Mouse (Mus musculus): ENCODE measurements around the gene Klhl8. TPM values are rescaled to one million over a fixed set of nuclear protein-coding genes. Genes with fewer than 3 reads are reported as not detected.
"Not testable (repeated sequence)": the region's sequence is repeated elsewhere in the genome, so short reads cannot be mapped to it uniquely, and the experiment has no call there.

Klhl8 gene
- total RNA-seq (2021) = 10 to 100 TPM; 35.5 to 38.3 TPM
- long read RNA-seq, experiment 1, transcript Klhl8-201 (10 exons, 3,193 nt) = major isoform, 48 of 80 reads
- long read RNA-seq, experiment 1, partial matches to known transcripts = 5 of 80 reads
- long read RNA-seq, experiment 1, other reads (novel, unspliced or antisense) = 27 of 80 reads
- long read RNA-seq, experiment 2, transcript Klhl8-201 (10 exons, 3,193 nt) = major isoform, 51 of 88 reads
- long read RNA-seq, experiment 2, partial matches to known transcripts = 5 of 88 reads
- long read RNA-seq, experiment 2, other reads (novel, unspliced or antisense) = 32 of 88 reads

DNA sequence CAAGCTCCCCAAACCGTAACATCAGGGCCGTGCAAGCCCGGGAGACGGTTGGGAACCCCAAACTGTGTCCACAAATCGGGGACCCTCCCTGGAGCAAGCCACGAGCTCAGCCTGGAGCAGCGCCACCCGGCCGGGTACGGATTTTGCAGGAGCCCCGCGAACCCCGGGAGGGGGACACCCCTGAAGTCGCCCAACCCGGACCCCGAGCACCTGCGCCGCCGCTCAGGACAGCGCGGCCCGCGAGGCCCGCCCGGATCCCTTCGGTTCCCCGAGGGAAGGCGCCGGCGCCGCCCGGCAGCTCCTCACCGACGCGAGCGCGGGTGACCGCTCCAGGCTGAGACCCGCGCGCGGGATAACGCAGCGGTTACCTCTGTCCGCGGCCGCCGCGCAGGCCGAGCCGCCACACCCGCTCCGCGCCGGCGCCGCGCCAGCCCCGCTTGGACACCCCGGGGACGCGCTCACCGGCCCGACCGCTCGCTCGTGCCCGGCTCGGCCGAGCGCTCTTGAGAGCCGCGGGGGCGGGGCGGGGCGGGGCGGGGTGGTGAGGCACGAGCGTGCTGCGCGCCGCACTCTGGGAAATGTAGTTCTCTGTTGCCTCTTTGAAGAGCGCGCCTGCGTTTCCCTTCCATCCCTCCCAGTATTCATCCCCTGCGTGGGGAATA is at the start of gene Klhl8:
Gene Klhl8 (minus strand): TSS at position 512 of the 662 bp plus-strand sequence.
- DNase-seq (ENCODE audit: low spot score in 2 of 2) = peak; percentile 74 to 82

DNA sequence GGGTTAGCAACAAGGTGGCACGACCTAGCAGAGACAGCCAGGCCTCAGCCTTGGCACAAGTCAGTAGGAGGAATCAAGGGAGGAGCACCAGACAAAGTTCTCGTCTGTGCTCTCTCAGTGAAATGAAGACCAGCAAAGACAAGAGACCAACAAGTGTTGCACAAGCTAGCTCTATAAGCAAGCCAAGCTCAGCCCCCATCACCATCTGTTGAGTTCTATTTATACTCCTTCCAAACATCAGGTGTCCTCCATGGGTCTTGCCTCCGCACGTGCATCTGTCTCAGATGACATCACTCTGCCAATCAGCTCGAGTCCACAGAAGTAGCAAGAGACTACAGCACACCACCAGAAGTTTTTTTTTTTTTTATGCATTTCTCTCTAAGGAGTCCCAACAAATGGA is 43.6 kb upstream of the Klhl8 start:
- DNase-seq (ENCODE audit: low spot score in 2 of 2) = peak in 1 of 2 experiments; percentile 28

DNA sequence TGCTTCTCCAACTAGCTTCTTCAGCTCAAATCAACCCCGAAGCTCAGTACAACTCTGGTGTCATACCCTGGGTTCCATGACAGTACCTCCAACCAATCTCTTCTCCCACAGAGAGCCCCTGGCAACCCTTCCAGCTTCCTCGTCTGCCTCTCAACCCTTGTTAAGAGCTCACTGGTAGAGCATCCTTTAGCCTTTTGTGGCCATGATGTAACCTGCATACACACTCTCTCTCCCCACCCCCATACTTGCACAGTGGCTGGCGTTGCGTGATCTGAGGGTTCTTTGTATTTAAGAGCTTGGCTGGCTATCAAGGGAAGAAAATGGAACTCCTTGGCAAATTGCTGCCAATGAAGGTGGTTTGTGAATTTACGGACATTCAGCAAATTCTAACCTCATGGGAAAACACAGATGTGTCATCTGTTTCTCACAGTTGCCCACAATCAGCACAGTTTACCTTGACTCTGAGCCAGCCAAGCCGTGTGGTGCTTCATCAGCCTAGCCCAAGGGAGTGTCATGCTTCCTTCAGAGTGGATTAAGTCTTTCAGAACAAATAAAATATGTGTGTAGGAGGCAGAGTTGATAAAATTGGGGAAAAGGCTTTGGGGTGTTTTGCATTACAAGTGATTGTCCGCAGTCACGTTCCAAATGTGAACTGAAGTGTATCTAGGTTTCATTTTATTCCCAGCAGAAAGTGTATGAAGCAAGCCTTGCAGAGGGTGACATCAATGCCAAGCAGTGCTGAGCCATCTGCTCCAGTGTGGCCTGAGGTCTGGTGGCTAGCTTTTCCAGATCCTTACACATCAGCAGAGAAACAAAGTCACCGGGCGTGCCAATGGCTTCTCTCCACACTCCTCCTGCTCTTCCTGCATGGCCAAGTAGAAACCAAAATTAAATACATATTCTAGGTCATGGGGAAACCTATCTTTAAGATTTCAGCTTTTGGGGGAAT is 42.4 kb upstream of the Klhl8 start:
- no peak for DNase-seq (ENCODE audit: low spot score in 2 of 2)

DNA sequence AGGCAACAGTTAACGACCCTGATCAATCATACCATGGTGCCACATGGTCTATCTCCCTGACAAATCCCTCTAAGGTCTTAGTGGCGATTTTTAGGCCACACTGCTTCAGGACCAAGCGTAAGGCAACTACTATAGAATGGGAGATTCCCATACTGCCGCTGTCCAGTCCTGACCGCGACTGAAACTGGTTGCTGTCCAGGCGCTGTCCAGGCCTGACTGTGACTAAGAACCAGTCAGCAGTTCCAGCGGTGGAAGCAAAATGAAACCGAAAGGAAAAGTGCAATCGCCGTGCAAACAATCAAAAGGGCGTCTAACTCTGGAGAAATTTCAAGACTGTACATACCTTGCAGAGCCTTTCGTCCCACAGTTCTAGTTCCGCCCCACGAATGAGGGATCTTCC is 39.1 kb upstream of the Klhl8 start:
- DNase-seq (ENCODE audit: low spot score in 2 of 2) = not testable (repeated sequence)

DNA sequence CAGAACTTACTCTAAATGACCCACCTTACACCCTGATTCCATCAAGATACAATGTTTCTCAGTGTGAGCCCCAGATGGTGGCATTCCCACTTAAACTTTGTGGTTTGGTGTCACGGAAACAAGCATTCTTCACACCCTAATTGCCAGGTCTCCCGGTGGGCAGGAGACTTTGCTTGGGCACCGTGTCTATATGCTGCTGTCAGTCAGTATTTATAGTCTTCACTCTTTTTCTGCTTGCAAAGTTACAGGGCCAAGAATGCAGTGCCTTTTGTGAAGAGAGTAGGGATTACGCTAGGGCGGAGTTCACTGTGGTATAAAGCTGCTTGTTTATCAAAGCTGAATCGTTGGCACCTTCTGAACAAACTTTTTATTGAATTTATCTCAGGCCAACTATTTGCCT is 32.1 kb upstream of the Klhl8 start:
- no peak for DNase-seq (ENCODE audit: low spot score in 2 of 2)

DNA sequence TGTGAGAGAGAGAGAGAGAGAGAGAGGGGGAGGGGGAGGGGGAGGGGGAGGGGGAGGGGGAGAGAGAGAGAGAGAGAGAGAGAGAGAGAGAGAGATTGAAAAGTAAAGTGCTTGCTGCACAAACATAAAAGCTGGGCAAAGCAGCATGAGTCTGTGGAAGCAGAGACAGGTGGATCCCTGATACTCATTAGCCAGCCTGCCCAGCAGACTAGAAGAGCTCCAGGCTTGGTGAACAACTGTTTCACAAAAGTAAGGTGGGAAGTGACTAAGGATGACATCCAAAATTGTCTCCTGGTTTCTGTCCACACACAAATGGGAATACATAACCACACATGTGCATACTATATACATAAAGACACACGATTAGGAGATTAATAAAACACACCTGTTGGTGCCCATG is 28.8 kb upstream of the Klhl8 start:
- DNase-seq (ENCODE audit: low spot score in 2 of 2) = no peak

DNA sequence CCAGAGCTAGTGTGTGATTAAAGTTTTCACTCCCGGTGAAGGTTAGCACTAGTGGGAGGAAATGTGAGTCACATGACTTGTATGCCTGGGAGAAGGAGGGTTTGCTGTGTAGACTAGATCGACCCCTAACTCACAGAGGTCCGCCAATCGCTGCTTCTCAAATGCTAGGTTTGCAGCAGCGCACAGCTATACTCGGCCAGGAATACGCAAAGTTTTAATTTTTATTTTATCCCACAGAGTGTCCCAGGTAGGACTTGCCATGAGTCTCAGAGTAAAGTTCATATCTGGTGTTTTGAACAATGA is 28.2 kb upstream of the Klhl8 start:
- DNase-seq (ENCODE audit: low spot score in 2 of 2) = no peak

DNA sequence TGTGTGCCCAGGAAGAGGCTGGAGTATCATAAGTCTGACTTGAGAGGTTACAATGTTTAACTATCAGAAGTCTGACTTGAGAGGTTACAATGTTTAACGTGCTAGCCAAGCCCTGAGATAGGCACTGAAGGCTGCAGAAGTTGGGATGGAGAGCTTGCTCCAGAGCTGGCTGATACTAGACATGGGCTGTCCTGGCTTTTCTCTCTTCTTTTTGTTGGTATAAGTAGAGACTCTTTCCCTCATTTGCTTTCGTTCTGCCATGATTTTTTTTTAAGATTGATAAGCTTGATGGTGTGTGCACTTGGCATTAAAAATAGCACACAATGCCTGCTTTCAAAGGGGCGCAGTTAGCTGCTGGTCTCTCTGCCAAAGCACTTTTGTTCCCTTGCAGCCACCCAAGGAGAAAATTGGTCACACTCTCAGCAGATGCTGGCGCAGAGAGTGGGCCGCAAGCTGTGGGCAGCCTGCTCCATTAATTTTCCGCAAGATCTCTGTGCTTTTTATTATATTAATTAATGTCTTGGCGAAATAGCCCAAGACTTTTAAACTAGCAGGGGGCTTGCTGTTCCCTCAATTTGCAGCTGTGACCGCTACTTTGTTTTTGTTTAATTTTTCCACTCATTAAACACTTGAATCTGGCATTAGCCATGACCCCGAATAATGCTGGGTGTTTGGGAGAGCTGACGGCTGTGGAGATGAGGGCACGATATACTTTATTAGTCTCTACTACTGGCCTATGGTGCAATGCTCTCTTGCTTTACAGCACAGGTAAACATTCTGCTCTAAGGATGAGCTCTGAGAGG is 27.7 kb upstream of the Klhl8 start:
- DNase-seq (ENCODE audit: low spot score in 2 of 2) = peak; percentile 12 to 36

DNA sequence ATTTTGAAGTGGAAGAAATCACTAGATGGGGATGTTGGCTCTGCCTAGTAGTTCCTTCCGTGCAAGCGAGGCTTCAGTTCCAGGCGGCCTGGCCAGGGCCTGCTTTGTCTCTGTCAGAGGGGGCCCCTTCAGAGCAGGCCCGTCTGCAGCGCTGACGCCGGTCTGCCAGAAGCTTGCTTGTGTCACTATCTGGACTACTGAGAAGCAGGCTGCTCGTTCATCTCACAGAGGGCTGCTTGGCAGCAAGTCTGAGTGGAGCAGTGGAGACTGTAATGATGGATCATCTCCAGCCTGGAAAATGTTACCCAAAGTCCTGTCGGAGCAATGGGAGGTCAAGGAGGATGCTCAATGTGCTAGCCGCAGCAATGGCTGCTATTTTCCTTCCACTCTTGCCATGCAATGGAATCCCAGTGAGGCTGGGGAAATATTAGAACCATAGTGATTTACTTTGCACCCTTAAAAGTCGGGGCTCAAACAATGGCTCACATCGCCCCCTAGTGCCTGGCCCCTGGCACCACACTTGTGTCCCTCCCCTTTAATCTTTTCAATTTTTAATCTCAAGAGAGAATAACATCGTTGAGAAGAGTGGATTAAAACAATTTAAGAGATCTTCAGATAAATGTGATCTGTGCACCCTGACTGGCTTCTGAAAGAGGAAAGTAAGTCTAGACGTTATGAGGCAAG is 26.0 kb upstream of the Klhl8 start:
- peak in 1 of 2 experiments; percentile 6 for DNase-seq (ENCODE audit: low spot score in 2 of 2)

DNA sequence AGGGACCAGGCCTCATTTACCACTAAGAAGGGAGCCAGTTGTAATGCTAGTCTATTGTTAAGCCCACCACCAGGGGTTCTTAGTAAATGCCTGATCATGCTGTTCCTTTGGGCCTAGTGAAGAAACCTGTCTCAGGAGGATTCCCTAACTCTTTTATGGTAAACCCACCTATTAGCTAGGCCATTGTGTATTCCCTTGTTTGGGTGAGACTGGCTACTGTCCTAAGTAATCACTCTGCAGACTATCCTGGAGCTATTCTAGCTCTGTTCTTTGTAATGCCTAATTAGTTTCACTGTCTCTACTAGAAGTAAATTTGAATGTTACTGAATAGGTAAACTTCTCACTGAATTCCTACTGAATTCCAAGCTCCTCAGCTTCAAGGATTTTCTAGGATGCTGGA is 20.9 kb upstream of the Klhl8 start:
- DNase-seq (ENCODE audit: low spot score in 2 of 2) = not testable (repeated sequence)

DNA sequence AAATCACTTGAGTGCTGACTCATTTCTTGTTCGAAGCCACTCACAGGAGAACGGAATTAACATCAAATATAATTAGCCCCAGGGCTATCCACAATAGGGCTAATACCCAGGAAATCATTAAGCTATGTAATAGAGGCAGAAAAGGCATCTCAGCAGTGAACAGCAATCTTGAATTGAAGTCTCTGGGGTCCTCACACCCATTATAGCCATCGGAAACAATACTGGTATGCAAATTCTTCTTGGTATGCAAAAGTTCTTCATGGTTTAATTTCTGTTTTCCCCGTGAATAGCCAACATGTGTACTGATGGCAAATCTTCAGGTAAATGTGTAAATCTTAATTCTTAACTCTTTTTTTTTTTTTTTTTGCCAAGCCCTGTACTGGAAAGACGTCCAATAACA is 19.5 kb upstream of the Klhl8 start:
- DNase-seq (ENCODE audit: low spot score in 2 of 2) = no peak

DNA sequence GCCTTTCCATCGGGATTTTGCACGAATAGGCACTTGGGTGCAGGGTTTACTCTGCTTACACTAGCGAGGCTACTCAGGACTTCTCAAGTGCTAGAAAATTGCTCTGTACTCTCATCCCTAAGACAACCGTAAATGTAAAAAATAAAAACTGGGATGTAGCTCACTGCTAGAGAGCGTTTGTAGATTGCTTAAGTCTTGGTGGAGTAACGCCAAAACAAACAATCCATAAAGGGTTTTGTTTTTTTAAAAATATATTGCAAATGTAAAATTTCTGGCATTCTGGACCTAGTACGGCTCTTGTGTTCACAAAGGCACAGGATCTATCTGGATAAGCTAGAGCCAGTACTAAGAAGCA is 17.1 kb upstream of the Klhl8 start:
- DNase-seq (ENCODE audit: low spot score in 2 of 2) = no peak

DNA sequence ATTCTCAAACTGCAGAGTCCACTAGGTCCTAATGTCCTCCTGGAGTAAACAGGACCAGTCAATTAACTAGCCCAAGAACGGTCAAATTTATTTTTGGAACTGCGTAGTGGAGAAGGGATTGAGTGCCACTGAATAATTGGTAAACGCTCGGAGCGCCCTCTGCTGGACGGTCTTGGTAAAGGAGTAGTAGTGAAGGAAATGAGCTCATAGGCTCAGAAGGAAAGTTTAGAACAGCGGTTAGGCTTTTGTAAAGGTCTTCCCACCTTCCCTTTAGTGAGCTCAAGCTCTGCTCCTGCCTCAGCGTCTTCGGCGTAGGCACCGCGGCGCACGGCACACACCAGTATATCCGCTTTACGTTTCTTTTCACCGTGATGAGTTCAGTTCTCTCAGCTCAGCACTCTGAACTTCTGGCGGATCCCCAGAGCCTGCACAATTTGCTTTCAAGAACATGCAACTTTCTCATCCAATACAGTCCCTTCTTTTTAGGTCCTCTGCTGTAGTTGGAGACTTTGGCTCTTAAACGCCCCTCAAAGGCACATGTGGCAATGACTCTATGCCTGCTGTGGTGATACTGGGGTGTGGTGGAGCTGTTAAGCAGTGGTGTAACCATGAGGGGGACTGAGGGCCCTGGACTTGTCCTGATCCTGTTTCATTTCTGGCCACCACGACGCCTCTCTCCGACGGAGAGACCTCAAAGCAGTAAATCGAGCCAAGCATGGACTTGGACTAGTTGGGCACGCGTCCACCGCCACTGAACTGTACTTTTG is 16.6 kb upstream of the Klhl8 start:
- DNase-seq (ENCODE audit: low spot score in 2 of 2) = peak; percentile 85 to 93

DNA sequence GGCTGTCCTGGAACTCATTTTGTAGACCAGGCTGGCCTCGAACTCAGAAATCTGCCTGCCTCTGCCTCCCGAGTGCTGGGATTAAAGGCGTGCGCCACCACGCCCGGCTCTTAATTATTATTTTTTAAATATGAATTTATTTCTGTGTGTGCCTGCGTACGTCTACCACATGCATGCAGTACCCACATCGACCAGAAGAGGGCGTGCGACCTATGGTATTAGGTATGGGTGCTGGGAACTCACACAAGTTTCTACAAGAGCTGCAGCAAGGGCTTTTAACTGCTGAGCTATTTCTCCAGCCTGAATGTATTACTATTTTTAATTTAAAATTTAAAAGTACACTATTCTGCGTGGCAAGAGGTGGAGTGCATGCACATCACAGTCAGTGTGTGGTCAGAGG is 15.3 kb upstream of the Klhl8 start:
- DNase-seq (ENCODE audit: low spot score in 2 of 2) = no peak

DNA sequence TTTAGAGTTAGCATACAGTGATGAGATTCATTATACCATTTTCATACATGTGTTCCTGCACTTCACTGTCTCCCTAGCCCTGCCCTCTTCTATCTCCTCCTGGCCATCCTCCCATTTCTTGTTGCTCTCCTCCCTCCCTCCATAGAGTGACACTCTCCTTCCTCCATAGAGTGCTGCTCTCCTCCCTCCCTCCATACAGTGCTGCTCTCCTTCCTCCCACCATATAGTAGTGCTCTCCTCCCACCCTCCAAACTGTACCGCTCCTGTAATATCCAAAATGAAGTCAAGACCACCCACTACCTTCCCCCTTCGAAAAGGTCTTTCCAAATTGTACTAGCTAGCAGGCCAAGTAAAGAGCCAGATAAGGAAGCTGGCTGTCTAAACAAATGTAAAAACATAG is 12.7 kb upstream of the Klhl8 start:
- DNase-seq (ENCODE audit: low spot score in 2 of 2) = no peak

DNA sequence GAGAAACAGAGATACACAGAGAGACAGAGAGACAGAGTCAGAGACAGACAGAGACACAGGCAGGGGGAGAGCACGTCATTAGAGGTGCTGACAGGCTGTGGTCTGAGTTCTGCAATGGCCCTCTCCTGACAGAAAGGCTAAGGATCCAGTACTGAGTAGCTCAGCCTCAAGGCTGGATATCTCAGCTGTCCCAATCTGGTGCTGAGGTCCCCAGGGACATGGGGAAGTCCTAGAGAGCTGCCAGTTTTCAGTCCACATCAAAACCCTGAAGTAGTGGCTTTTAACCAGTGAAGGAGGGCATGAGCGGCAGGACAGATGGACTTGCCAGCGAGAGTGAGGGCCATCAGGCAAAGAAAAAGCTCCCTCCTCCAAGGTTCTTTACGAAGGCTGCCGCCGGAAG is 12.0 kb upstream of the Klhl8 start:
- DNase-seq (ENCODE audit: low spot score in 2 of 2) = no peak

DNA sequence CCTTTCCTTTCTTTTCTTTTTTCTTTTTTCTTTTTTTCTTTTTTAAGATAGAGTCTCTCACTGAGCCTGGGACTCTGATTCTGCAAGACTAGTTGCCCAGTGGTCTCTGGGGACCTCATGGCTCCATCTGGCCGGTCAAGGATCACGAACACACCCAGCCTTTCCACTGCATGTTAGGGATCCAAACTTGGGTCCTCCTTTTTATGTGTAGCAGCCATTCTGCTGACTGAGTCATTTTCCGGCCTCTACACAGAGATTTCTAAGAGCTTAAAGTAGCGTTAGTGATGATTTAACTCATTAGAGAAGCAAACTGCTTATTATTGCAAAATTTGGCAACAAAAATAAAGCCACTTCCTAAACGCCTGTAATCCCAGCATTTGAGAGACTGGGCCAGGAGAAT is 11.4 kb upstream of the Klhl8 start:
- no peak for DNase-seq (ENCODE audit: low spot score in 2 of 2)

DNA sequence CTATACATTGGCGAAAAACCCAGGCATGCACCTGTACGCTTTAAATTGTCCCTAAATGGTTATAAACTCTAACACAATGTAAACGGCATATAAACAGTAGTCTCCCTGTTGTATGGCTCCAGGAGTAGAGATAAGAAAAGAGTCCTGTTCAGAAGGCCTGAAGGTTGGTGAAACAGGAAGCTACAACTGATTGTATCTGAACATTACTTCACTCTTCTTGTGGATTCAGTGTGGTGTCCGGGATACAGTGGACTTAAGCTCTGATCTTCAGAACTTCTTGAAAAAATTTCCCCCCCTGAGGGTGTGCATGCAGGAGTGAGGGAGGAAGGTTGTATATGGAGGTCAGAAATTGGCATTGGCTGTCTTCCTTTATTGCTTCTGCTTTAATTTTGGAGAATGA is 8.4 kb upstream of the Klhl8 start:
- no peak for DNase-seq (ENCODE audit: low spot score in 2 of 2)

DNA sequence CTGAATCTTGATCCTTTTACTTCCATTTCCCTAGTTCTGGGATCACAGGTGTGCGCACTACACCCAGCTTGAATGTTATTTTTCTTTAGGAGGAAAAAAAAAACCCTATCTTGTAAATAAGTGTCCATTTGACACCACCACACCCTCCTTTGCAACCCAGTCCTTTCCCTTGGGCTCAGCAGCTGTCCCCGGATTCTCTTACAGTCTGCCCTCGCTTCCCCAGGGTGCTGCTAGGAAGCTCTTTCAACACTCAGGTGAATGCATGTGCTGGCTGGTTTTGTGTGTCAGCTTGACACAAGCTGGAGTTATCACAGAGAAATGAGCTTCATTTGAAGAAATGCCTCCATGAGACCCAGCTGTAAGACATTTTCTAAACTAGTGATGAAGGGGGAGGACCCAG is 7.2 kb upstream of the Klhl8 start:
- DNase-seq (ENCODE audit: low spot score in 2 of 2) = no peak

DNA sequence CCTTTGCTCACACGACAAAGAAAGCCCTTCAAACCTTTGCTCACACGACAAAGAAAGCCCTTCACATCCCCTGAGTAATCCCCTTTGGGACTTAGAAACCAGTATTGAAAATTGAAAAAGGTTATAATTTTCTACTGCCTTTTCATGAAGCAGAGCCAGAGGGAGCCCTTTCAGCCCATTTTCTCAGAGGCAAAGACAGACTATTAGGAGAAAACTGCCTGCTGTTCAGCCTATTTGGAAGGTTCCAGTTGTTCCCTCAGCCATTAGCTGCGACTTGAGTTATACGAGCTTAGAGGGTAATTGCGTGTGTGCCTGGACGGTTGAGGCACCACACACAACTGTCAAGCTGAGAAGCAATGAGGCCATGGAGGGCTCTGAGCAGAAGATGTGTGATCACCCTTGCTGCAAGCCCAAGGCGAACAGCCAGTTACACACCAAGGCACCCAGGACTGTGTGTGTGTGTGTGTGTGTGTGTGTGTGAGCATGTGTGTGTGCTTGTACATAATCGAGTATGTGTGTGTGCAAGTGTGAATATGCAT is 6.4 kb upstream of the Klhl8 start:
- DNase-seq (ENCODE audit: low spot score in 2 of 2) = no peak
